Mouse (Mus musculus) heart, embryonic 16.5 days (tissue): ENCODE data around the gene Fcor. TPM values are rescaled to one million over a fixed set of nuclear protein-coding genes. Genes with fewer than 3 reads are reported as not detected.

ENCODE experiments used
- polyA plus RNA-seq: library from polyadenylated mRNA; unstranded; fragments of >200 nt; fragmentation: Nextera tagmentation; extraction: Ambion mirVana; gene quantifications from 2 replicates; pipeline ENCODE4 v1.2.1, GENCODE M21; 2015

The Fcor gene
- polyA plus RNA-seq, 1 experiment from 2014 or later = 4.3 TPM

Other genes starting within 250 kb of the Fcor start
- gene Pex11g, start 204.7 kb downstream of the Fcor start, polyA plus RNA-seq = 5.3 and 6.2 TPM in 2 replicates
- not detected in 2 replicates for gene Tex45, start 201.5 kb downstream of the Fcor start, polyA plus RNA-seq
- 30.8 and 31.0 TPM in 2 replicates for gene Zfp358, start 179.2 kb downstream of the Fcor start, polyA plus RNA-seq
- gene Mcoln1, start 171.9 kb downstream of the Fcor start, polyA plus RNA-seq = 51.9 and 55.0 TPM in 2 replicates
- 16.3 and 18.1 TPM in 2 replicates for gene Pnpla6, start 157.0 kb downstream of the Fcor start, polyA plus RNA-seq
- 4.9 and 5.4 TPM in 2 replicates for gene C330021F23Rik, start 104.4 kb downstream of the Fcor start, polyA plus RNA-seq
- gene Camsap3, start 85.1 kb downstream of the Fcor start, polyA plus RNA-seq = 2.1 and 2.3 TPM in 2 replicates
- gene Xab2, start 51.0 kb downstream of the Fcor start, polyA plus RNA-seq = 35.6 and 36.8 TPM in 2 replicates
- gene Pet100, start 50.8 kb downstream of the Fcor start, polyA plus RNA-seq = 65.9 and 79.7 TPM in 2 replicates
- 0.17 and 0.34 TPM in 2 replicates for gene Pcp2, start 46.8 kb downstream of the Fcor start, polyA plus RNA-seq
- gene Stxbp2, start 41.4 kb downstream of the Fcor start, polyA plus RNA-seq = 47.3 and 50.4 TPM in 2 replicates
- gene Retn, start 16.6 kb downstream of the Fcor start, polyA plus RNA-seq = not detected in 2 replicates
- 0.55 and 0.58 TPM in 2 replicates for gene Mcemp1, start 6.6 kb downstream of the Fcor start, polyA plus RNA-seq
- gene Trappc5, start 3.9 kb upstream of the Fcor start, polyA plus RNA-seq = 32.4 and 35.2 TPM in 2 replicates
- 0.14 and 0.16 TPM in 2 replicates for gene Fcer2a, start 21.8 kb upstream of the Fcor start, polyA plus RNA-seq
- gene Clec4g, start 48.3 kb upstream of the Fcor start, polyA plus RNA-seq = 2.0 and 2.6 TPM in 2 replicates
- gene Cd209a, start 76.6 kb upstream of the Fcor start, polyA plus RNA-seq = 0.19 and 0.28 TPM in 2 replicates
- 0.16 and 0.39 TPM in 2 replicates for gene Cd209e, start 181.9 kb upstream of the Fcor start, polyA plus RNA-seq
- gene Cd209d, start 206.2 kb upstream of the Fcor start, polyA plus RNA-seq = not detected in 2 replicates